Mouse (Mus musculus): Measurements from ENCODE around the gene Prkar2a.

DNA sequence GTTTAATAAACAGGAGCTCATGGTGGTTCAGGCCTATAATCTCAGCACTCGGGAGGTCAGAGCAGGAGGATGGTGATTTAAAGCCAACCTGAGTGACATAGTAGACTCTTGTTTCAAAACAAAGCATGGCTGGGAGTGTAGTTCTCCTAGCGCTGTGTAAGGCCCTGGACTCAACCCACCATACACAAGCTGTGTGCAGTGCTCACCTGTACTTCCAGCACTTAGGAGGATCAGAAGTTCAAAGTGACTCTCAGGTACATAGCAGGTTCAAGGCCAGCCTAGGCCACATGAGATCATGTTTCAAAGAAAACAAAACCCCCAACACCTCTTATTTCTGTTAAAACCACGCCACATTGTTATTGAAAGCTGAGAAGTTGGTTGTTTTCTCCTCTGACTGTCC, 99.6 kb downstream of the Prkar2a start:
- no peak for TF ChIP-seq CTCF (IDR thresholded peaks at IDR 0.05; ENCODE audit: borderline replicate concordance, insufficient read depth, low read depth, low read length)
- TF ChIP-seq POLR2A (IDR thresholded peaks at IDR 0.05; ENCODE audit: borderline replicate concordance, insufficient read depth, low read length): no peak
